Mouse (Mus musculus): ENCODE measurements at regions not wholly inside any gene's neighbourhood (a gene's known extent, or its start where the extent isn't known, plus 50 kb on each side); places are given as distances from the start of the nearest gene placed in this dataset.

- DNase-seq, result no peak
These were observed 166.2 kb downstream of the Cdh26 start for GRCm38 (mm10) chr2:178596312-178597083.

GRCm38 (mm10) chr2:178597084-178597470 is 166.7 kb downstream of the Cdh26 start:
- no peak for DNase-seq

GRCm38 (mm10) chr2:178598371-178598770 is 168.0 kb downstream of the Cdh26 start:
- no peak for DNase-seq

GRCm38 (mm10) chr2:178598836-178599235 is 168.5 kb downstream of the Cdh26 start:
- no peak for DNase-seq

GRCm38 (mm10) chr2:178603443-178603842 is 173.1 kb downstream of the Cdh26 start:
- DNase-seq, result no peak

- peak; percentile 59 to 67 for DNase-seq
These were observed 176.4 kb downstream of the Cdh26 start for GRCm38 (mm10) chr2:178606733-178607132.

- no peak for DNase-seq
These were observed 180.1 kb downstream of the Cdh26 start for GRCm38 (mm10) chr2:178610211-178610975.

- DNase-seq, result no peak
These were observed 184.4 kb downstream of the Cdh26 start for GRCm38 (mm10) chr2:178614761-178615160.

GRCm38 (mm10) chr2:178622801-178623200 is 192.5 kb downstream of the Cdh26 start:
- no peak for DNase-seq

- DNase-seq, result no peak
These were observed 194.1 kb downstream of the Cdh26 start for GRCm38 (mm10) chr2:178624475-178624874.

GRCm38 (mm10) chr2:178624907-178625306 is 194.6 kb downstream of the Cdh26 start:
- no peak for DNase-seq

- peak; percentile 61 to 71 for DNase-seq
These were observed 199.4 kb downstream of the Cdh26 start for GRCm38 (mm10) chr2:178629756-178630155.

- peak; percentile 14 to 32 for DNase-seq
These were observed 200.2 kb downstream of the Cdh26 start for GRCm38 (mm10) chr2:178630511-178630910.

GRCm38 (mm10) chr2:178631336-178631735 is 201.0 kb downstream of the Cdh26 start:
- DNase-seq, result no peak

- DNase-seq, result peak; percentile 15 to 52
These were observed 201.6 kb downstream of the Cdh26 start for GRCm38 (mm10) chr2:178631966-178632365.

- DNase-seq, result no peak
These were observed 202.7 kb downstream of the Cdh26 start for GRCm38 (mm10) chr2:178632831-178633585.

- DNase-seq, result no peak
These were observed 203.8 kb downstream of the Cdh26 start for GRCm38 (mm10) chr2:178634116-178634515.

GRCm38 (mm10) chr2:178635685-178636084 is 205.4 kb downstream of the Cdh26 start:
- no peak for DNase-seq

GRCm38 (mm10) chr2:178636901-178637300 is 206.6 kb downstream of the Cdh26 start:
- no peak for DNase-seq

- DNase-seq, result no peak
These were observed 212.1 kb downstream of the Cdh26 start for GRCm38 (mm10) chr2:178642137-178643052.

GRCm38 (mm10) chr2:178643053-178643402 is 212.7 kb downstream of the Cdh26 start:
- no peak for DNase-seq

GRCm38 (mm10) chr2:178643841-178644240 is 213.5 kb downstream of the Cdh26 start:
- no peak for DNase-seq

All from adrenal gland, postnatal 36 days (tissue).